Mouse (Mus musculus) c-Kit-positive CD71-positive TER-119-negative erythroid progenitor cells, embryonic 14.5 days (primary cell): ENCODE data around the gene Supt5.
A peak's percentile ranks its signal among the peaks of the same experiment; 100 is the strongest.

Experiments used
- DNase-seq: peaks from one replicate; pipeline ENCODE4 v3.0.0-alpha.2; 2013; ENCODE audit warnings: low read depth

Supt5 gene

DNA sequence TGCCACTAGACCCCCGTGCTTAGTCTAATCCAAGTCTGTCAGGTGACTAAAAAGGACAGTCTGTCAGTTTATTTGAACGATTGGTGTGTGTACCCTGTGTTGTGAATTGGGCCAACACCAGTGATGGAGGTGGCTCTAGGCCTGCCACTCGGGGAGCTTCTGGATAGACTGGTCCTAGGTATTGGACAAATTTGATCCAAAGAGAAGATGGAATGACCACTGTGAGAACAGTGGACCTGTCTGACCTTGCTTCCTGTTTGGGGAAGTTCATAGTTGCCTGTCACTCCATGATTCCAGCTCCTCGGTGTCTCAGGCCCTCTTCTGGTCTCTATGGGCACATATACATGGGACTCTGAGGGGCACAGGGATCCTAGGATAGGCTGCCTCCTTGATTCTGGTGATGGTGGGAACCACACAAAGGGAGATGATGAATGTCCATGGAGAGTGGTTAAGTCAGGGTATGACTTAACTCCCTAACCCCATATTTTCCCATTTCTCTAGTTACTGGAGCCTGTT, 13.2 kb upstream of the Supt5 start:
- no peak for DNase-seq

- DNase-seq, result peak; percentile 94
These were observed 11.8 kb upstream of the Supt5 start, which contains the start of gene Rps16 for GRCm38 (mm10) chr7:28350155-28350883. Gene Rps16, plus strand, starts transcription at chr7:28350652.

- DNase-seq, result no peak
These were observed 10.1 kb upstream of the Supt5 start for GRCm38 (mm10) chr7:28348601-28349000.

- DNase-seq, result no peak
These were observed 9.2 kb upstream of the Supt5 start for GRCm38 (mm10) chr7:28347746-28348145.

DNA sequence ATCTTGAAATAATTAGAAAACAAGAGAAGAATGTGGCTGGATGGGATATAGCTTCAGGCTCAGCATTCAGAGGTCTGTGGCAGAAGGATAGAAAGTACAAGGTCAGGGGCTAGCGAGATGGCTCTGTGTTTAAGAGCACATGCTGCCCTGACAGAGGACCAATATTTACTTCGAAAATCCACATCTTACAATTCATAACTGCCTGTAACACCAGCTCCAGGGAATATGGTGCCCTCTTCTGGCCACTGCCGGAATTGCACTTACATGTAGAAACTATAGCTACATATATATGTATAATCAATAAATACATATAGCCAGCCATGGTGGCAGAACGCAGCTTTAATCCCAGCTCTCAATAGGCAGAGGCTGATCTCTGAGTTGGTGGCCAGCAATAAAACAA, 6.1 kb upstream of the Supt5 start:
- peak; percentile 78 for DNase-seq

DNA sequence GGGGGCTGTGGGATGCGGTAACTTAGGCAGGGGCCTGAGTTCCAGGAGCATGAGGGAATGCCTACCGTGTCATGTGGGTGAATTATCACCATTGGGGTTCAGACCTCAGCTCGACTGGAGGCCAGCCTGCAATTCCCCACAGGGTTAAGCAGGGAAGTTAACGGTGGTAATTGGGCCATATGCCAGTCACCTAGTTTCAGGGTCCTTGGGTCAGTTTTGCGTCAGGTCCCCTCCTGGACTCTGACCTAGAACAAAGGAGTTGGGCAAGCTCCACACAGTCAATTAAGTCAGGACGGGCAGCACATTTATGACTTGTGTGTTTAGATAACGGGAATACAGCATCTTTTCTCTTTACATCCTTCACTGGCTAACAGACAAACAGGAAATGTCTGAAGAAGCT, 2.8 kb upstream of the Supt5 start:
- DNase-seq, result no peak

DNA sequence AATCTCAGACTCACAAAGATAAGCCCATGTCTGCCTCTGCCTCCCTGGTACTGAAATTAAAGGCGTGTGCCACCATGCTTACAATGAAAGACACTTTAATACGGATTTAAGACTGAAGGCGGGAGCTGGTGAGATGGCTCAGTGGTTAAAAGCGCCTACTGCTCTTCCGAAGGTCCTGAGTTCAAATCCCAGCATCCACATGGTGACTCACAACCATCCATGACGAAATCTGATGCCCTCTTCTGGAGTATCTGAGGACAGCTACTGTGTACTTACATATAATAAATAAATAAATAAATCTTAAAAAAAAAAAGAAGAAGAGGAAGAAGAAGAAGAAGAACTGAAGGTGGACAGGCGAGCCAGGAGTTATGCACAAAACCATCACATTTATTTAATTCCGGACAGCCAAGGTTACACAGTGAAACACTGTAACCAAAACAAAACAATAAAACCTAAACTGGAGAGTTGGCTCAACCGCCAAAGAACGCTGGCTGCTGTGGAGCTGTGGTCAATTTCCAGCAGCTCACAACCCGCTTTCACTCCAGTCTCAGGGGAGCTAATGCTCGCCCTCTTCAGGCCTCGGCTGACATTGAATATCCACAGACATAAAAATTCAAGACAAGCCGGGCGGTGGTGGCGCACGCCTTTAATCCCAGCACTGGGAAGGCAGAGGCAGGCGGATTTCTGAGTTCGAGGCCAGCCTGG, 819 bp upstream of the Supt5 start:
- peak; percentile 52 for DNase-seq

DNA sequence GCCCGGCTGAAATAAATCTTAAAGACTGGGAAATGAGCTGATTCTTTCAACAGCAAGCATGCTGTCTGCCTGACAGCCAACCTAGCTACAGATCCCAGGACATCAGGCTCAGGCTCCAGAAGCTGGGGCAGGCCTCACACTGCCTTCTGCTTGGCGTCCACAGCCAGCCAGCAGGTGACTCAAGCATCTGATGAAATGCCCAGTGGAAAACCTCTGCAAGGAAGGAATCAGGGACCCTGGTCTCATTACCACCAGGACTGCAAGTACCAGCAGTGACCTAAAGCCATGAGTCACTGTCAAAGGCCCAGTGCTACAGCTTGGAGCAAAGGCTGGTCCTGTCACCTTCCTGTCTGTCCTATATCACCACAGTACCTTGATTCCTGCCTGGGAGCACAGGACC, 3.1 kb downstream of the Supt5 start:
- DNase-seq, result no peak

- DNase-seq, result no peak
These were observed 4.0 kb downstream of the Supt5 start for GRCm38 (mm10) chr7:28334534-28334933.

DNA sequence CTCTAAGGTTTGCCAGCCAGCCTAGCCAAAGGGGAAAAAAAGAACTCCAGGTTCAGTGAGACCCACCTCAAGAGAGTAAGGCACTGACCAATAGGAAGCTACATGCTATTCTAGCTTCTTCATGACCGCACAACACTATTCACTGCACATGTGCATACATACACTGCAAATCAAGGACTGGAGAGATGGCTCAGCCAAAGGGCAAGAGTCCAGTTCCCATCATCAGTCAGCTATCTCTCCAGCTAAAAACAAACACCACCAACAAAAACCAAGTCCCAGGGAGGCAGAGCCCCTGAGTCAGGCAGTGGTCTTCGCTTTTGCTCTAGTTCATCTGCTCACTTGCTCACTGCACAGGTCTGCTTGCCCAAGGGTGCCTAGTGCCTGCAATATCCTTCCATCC, 10.3 kb downstream of the Supt5 start:
- DNase-seq, result no peak

- no peak for DNase-seq
These were observed 12.1 kb downstream of the Supt5 start for GRCm38 (mm10) chr7:28326457-28326856.

- DNase-seq, result no peak
These were observed 13.3 kb downstream of the Supt5 start for GRCm38 (mm10) chr7:28325293-28325692.

GRCm38 (mm10) chr7:28321974-28322720, 16.4 kb downstream of the Supt5 start:
- no peak for DNase-seq

DNA sequence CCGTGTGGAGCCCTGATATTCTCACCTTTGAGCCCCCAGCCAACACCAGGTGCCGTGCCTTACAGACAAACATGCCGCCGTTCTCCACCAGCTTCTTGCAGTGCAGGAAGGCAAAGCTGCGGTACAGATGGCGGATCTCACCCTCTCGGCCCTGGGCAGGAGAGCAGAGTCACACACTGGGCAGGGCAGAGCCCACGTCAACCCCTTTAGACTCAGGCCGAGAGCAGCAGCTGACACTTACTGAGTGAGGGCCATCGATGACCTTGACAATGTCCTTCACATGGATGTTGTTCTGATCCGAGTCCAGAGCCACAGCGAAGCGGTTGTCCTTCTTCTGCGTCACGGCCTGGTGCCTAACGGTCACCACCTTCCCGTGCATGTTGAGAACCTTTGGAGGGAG, 19.8 kb downstream of the Supt5 start:
- no peak for DNase-seq

- no peak for DNase-seq
These were observed 20.5 kb downstream of the Supt5 start for GRCm38 (mm10) chr7:28318036-28318435.

DNA sequence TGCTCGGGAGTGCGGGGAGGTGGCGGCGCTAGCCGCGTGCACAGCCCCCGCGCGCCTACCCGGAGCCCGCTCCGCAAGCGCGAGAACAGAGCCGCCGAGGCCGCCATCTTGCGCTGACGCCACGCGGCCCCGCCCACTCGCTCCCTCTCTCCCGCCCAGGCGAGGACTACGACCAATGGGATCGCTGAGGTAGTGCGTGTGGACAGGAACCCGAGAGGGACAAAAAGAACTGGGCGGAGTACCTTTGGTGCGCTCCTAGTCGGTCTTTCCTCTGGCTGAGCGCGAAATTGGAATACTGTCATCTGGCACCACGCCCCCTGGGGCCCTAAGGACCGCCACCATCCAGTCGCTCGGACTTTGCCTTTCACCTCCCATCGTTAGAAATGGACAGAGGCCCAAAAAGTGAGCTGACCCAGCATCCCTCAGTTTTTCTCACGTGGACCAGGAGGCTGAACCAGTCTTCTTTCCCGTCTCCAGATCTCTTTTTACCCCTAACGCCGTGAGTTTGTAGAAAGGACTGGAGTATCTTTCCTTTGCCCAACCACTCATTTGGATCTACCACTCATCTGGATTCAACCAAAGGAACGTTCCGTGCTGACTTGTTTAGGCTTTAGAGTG, 26.5 kb downstream of the Supt5 start, which contains the start of gene Timm50:
Gene Timm50 (minus strand): TSS at position 147 of the 618 bp plus-strand sequence.
- peak; percentile 95 for DNase-seq

DNA sequence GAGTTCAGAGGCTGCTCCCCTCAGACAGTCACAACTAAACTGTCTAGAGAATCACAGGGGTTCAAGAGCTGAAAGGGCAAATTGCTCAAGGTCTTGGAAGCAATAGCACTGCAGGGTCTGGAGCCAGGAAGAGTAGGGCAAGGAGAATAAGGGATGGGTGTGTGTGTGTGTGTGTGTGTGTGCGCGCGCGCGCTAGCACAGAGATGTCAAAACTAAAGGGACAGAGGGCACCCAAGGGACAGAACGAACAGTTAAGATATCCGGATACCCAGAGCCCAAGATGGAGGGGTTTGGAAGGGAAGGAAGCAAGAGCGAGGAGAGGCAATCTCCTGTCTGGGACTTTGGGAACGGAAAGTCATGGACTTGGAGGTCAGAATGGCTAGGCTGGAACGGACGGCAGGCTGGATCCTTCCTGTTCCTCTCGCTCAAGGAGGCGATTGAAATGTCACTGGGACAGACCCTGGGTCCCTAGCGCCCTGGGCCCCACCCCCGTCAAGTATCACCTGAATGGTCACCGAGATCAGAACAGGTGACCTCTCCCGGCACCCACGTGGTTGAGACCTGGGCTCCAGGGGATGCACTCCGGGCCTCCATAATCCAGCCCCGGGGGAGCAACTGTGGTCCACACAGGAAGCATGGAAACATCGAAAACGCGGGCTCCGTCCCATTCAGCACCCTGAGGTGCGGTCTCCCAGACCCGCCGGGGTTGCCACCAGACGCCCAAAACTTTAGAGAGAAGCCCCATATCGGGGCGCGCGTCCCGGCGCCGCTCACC, 27.2 kb downstream of the Supt5 start:
- DNase-seq, result peak; percentile 23

DNA sequence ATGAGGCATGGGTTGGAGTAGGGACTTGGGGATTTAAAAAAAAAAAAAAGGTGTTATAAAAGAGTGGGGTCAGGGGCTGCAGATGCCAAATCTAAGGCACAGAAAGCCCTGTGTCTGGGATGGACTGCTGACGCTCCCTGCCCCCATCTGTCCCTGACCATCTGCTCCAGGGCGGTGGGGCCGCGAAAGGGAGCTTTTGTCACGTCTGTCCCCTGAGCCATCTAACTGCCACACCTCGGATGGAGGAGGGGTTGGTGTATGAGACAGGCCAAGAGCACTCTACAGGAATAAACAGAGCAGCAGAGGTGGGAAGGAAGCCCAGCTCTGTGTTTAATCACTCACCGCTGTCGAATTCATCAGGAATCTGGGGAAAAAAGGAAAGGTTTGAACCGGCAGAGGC, 28.8 kb downstream of the Supt5 start:
- DNase-seq, result no peak

GRCm38 (mm10) chr7:28306216-28306615, 32.3 kb downstream of the Supt5 start:
- DNase-seq, result no peak

DNA sequence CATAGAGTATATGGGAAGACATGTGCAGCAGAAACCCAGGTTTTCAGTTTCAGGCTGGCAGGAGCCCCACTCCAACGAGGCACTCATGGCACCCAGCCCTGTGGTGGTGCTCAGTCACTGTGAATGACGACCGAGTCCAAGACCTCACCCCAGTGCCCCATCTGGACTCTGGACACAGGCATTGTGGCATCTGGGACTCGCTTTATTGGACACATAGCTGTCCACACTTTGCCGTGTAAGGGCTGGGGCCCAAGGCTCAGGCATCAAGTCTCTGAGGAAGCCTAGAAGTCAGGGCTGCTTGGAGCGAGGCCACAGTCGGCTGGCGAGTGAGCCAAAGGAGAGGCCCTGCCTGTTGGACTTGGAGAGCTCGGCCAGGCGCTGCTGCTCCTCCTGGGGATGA, 32.9 kb downstream of the Supt5 start:
- no peak for DNase-seq
